In genomic region chr10:80055364-80055763, GRCm38 (mm10) we compare ENCODE assay signal across 9 mouse cellular contexts. TPM values are rescaled to one million over a fixed set of nuclear protein-coding genes. Genes with fewer than 3 reads are reported as not detected.
DNase-seq lines count a peak whose midpoint lies in the region; ATAC-seq and TF ChIP-seq lines count a peak whose summit lies in the region.
"Had no signal": no experiment of that assay in that cellular context is flagged by ENCODE, and none has a peak within 500 bp of the region (broad histone marks: within the 10 kb centered on the region; RNA-seq: fewer than 3 reads in every experiment).

No protein-coding gene starts in this region.

- peaks cover 35% of the 10 kb centered on the region for H3K4me1 ChIP-seq in heart, embryonic 16.5 days (ENCODE audit: control insufficient read depth, insufficient read depth, low read length)
- peaks cover 27% of the 10 kb centered on the region for H3K4me1 ChIP-seq in bone marrow macrophage, adult 2 months (ENCODE audit: control insufficient read depth, insufficient read depth, low read length)
- H3K4me1 ChIP-seq in hindbrain, embryonic 13.5 days (replicated peaks) = peaks cover 28% of the 10 kb centered on the region
- peaks cover 26% of the 10 kb centered on the region for H3K4me1 ChIP-seq in midbrain, embryonic 11.5 days (ENCODE audit: control insufficient read depth, insufficient read depth, low read length)

- H3K27me3 ChIP-seq in heart, embryonic 16.5 days (ENCODE audit: control insufficient read depth, insufficient read depth, low read length) = no peaks in the 10 kb centered on the region
- 0 out of 2 replicates have a peak, but pooled peaks cover 1% of the 10 kb centered on the region for H3K27me3 ChIP-seq in hindbrain, embryonic 13.5 days
- H3K27me3 ChIP-seq in midbrain, embryonic 11.5 days (ENCODE audit: control insufficient read depth, insufficient read depth, low read length) = no peaks in the 10 kb centered on the region

- TF ChIP-seq POLR2A in bone marrow macrophage, adult 2 months (IDR thresholded peaks at IDR 0.05; ENCODE audit: borderline replicate concordance, low read depth, low read length) = no peak

- H3K4me3 ChIP-seq in heart, embryonic 16.5 days (ENCODE audit: low read length) = peak overlapping the region; percentile 65; the same call in 1 of the 2 replicates
- peak overlapping the region; percentile 84; the same call in 1 of the 2 replicates for H3K4me3 ChIP-seq in bone marrow macrophage, adult 2 months (ENCODE audit: insufficient read depth, low read length)
- peak overlapping the region; percentile 87 for H3K4me3 ChIP-seq in hindbrain, embryonic 13.5 days
- peak overlapping the region; percentile 84; the same call in 1 of the 2 replicates for H3K4me3 ChIP-seq in midbrain, embryonic 11.5 days (ENCODE audit: low read depth, low read length)

- ATAC-seq in heart, embryonic 16.5 days (replicated peaks; ENCODE audit: extremely low read depth, insufficient read depth, low FRiP score) = no peak
- ATAC-seq in hindbrain, embryonic 13.5 days (ENCODE audit: low FRiP score) = no peak
- no peak for ATAC-seq in midbrain, embryonic 11.5 days (ENCODE audit: low FRiP score)
- ATAC-seq in CD4-positive, CD25-positive, alpha-beta regulatory T cell, adult 4 months = no peak

- H3K9me3 ChIP-seq in heart, embryonic 16.5 days (replicated peaks; ENCODE audit: control insufficient read depth, low read length) = no peaks in the 10 kb centered on the region
- H3K9me3 ChIP-seq in hindbrain, embryonic 13.5 days = no peaks in the 10 kb centered on the region
- H3K9me3 ChIP-seq in midbrain, embryonic 11.5 days (ENCODE audit: control insufficient read depth, low read length) = no peaks in the 10 kb centered on the region

- 69% methylated on average over 5 of the region's 5 CpGs for WGBS in heart, embryonic 16.5 days
- 76% methylated on average over 5 of the region's 5 CpGs for WGBS in hindbrain, embryonic 13.5 days
- 81% methylated on average over 5 of the region's 5 CpGs for WGBS in midbrain, embryonic 11.5 days

- peaks cover 37% of the 10 kb centered on the region for H3K36me3 ChIP-seq in heart, embryonic 16.5 days (ENCODE audit: control insufficient read depth, insufficient read depth)
- H3K36me3 ChIP-seq in hindbrain, embryonic 13.5 days = peaks cover 47% of the 10 kb centered on the region
- 0 out of 2 replicates have a peak, but pooled peaks cover 3% of the 10 kb centered on the region for H3K36me3 ChIP-seq in midbrain, embryonic 11.5 days (ENCODE audit: control insufficient read depth, insufficient read depth, low read length)

- H3K4me2 ChIP-seq in heart, embryonic 16.5 days (ENCODE audit: low read depth, low read length) = peak overlapping the region; percentile 76
- peak overlapping the region; percentile 80 for H3K4me2 ChIP-seq in hindbrain, embryonic 13.5 days
- H3K4me2 ChIP-seq in midbrain, embryonic 11.5 days = peak overlapping the region; percentile 78

- no peak for TF ChIP-seq CTCF in bone marrow macrophage, adult 2 months (IDR thresholded peaks at IDR 0.05; ENCODE audit: low read depth, low read length)

- no peak for DNase-seq in heart, postnatal 14 days
- no peak for DNase-seq in midbrain, embryonic 11.5 days (ENCODE audit: low spot score, missing footprints)
- DNase-seq in adrenal gland, adult 18-20 months (ENCODE audit: low spot score in 2 of 2) = no peak
- no peak for DNase-seq in natural killer cell, adult 2 months (ENCODE audit: low spot score in 2 of 2)
- DNase-seq: spleen, adult 18-20 months had no signal

- no peak overlapping the region for H3K27ac ChIP-seq in heart, embryonic 16.5 days (ENCODE audit: low read length)
- no peak overlapping the region for H3K27ac ChIP-seq in bone marrow macrophage, adult 2 months (ENCODE audit: insufficient read depth, low read depth, low read length)
- H3K27ac ChIP-seq in hindbrain, embryonic 13.5 days = no peak overlapping the region; the same call in 1 of the 2 replicates
- no peak overlapping the region for H3K27ac ChIP-seq in midbrain, embryonic 11.5 days (ENCODE audit: low read depth, low read length)

- intact Hi-C loops in heart, postnatal 14 days (cut with DNase I) = loop anchor here (2.0 kb wide), 2 partner anchors 17 to 59 kb away; partner anchors contain the start of gene Stk11

- peak overlapping the region; percentile 0; the same call in 1 of the 2 replicates for H3K9ac ChIP-seq in heart, embryonic 16.5 days (ENCODE audit: low read length)
- H3K9ac ChIP-seq in hindbrain, embryonic 13.5 days = peak overlapping the region; percentile 97
- H3K9ac ChIP-seq in midbrain, embryonic 11.5 days (ENCODE audit: low read length) = peak overlapping the region; percentile 93

RNA-seq across cellular contexts. Expression of gene Gpx4, which starts 8.4 kb away (rescaled TPM):
- polyA plus RNA-seq in heart, embryonic 16.5 days (2015; fragmentation: Nextera tagmentation; extraction: Ambion mirVana) = 668 and 748 TPM in 2 replicates
- 100 to 1,000 TPM; 636 to 681 TPM for total RNA-seq in heart, postnatal 14 days (2021)
- polyA plus RNA-seq in bone marrow macrophage, adult 2 months (2012; ENCODE audit: insufficient read depth, insufficient read length, missing spikeins) = 311 and 322 TPM in 2 replicates
- 509 and 531 TPM in 2 replicates for polyA plus RNA-seq in hindbrain, embryonic 13.5 days (2015; fragmentation: Nextera tagmentation; extraction: Ambion mirVana)
- 581 and 594 TPM in 2 replicates for polyA plus RNA-seq in midbrain, embryonic 11.5 days (2014; fragmentation: Nextera tagmentation; extraction: Ambion mirVana)
- total RNA-seq in adrenal gland, adult 18-20 months (2021) = 1,000 to 10,000 TPM; 1,091 to 1,886 TPM
- polyA plus RNA-seq in CD4-positive, CD25-positive, alpha-beta regulatory T cell, adult 4 months (2017; shearing (Covaris generic)) = 100 to 1,000 TPM; 450 to 480 TPM

RNA-seq across cellular contexts. Expression of gene Polr2e, which starts 15.8 kb away (rescaled TPM):
- 136 and 144 TPM in 2 replicates for polyA plus RNA-seq in heart, embryonic 16.5 days (2015; fragmentation: Nextera tagmentation; extraction: Ambion mirVana)
- 10 to 100 TPM; 68.6 to 73.5 TPM for total RNA-seq in heart, postnatal 14 days (2021)
- polyA plus RNA-seq in bone marrow macrophage, adult 2 months (2012; ENCODE audit: insufficient read depth, insufficient read length, missing spikeins) = 53.0 and 55.5 TPM in 2 replicates
- polyA plus RNA-seq in hindbrain, embryonic 13.5 days (2015; fragmentation: Nextera tagmentation; extraction: Ambion mirVana) = 150 and 154 TPM in 2 replicates
- 200 and 225 TPM in 2 replicates for polyA plus RNA-seq in midbrain, embryonic 11.5 days (2014; fragmentation: Nextera tagmentation; extraction: Ambion mirVana)
- total RNA-seq in adrenal gland, adult 18-20 months (2021) = 10 to 100 TPM; 86.3 to 94.3 TPM
- 100 to 1,000 TPM; 194 to 220 TPM for polyA plus RNA-seq in CD4-positive, CD25-positive, alpha-beta regulatory T cell, adult 4 months (2017; shearing (Covaris generic))

RNA-seq across cellular contexts. Expression of gene Arhgap45, which starts 38.9 kb away (rescaled TPM):
- 10.9 and 17.7 TPM in 2 replicates for polyA plus RNA-seq in heart, embryonic 16.5 days (2015; fragmentation: Nextera tagmentation; extraction: Ambion mirVana)
- 10 to 100 TPM in 1 of 2 experiments, 1 to 10 TPM in 1; 4.9 to 11.3 TPM for total RNA-seq in heart, postnatal 14 days (2021)
- polyA plus RNA-seq in bone marrow macrophage, adult 2 months (2012; ENCODE audit: insufficient read depth, insufficient read length, missing spikeins) = 218 TPM in 2 replicates
- 2.5 and 2.8 TPM in 2 replicates for polyA plus RNA-seq in hindbrain, embryonic 13.5 days (2015; fragmentation: Nextera tagmentation; extraction: Ambion mirVana)
- 3.6 and 3.8 TPM in 2 replicates for polyA plus RNA-seq in midbrain, embryonic 11.5 days (2014; fragmentation: Nextera tagmentation; extraction: Ambion mirVana)
- 1 to 10 TPM; 5.5 to 7.3 TPM for total RNA-seq in adrenal gland, adult 18-20 months (2021)
- polyA plus RNA-seq in CD4-positive, CD25-positive, alpha-beta regulatory T cell, adult 4 months (2017; shearing (Covaris generic)) = 100 to 1,000 TPM; 233 to 369 TPM

RNA-seq across cellular contexts. Expression of gene Sbno2, which starts 50.0 kb away (rescaled TPM):
- 11.7 and 13.5 TPM in 2 replicates for polyA plus RNA-seq in heart, embryonic 16.5 days (2015; fragmentation: Nextera tagmentation; extraction: Ambion mirVana)
- total RNA-seq in heart, postnatal 14 days (2021) = 10 to 100 TPM; 13.5 to 14.0 TPM
- 54.5 and 55.8 TPM in 2 replicates for polyA plus RNA-seq in bone marrow macrophage, adult 2 months (2012; ENCODE audit: insufficient read depth, insufficient read length, missing spikeins)
- 13.6 and 14.4 TPM in 2 replicates for polyA plus RNA-seq in hindbrain, embryonic 13.5 days (2015; fragmentation: Nextera tagmentation; extraction: Ambion mirVana)
- 7.0 and 7.3 TPM in 2 replicates for polyA plus RNA-seq in midbrain, embryonic 11.5 days (2014; fragmentation: Nextera tagmentation; extraction: Ambion mirVana)
- total RNA-seq in adrenal gland, adult 18-20 months (2021) = 10 to 100 TPM; 31.0 to 41.4 TPM
- 10 to 100 TPM; 28.4 to 54.8 TPM for polyA plus RNA-seq in CD4-positive, CD25-positive, alpha-beta regulatory T cell, adult 4 months (2017; shearing (Covaris generic))

RNA-seq across cellular contexts. Expression of gene Abca7, which starts 59.1 kb away (rescaled TPM):
- polyA plus RNA-seq in heart, embryonic 16.5 days (2015; fragmentation: Nextera tagmentation; extraction: Ambion mirVana) = 3.2 TPM in 2 replicates
- total RNA-seq in heart, postnatal 14 days (2021) = 1 to 10 TPM; 7.0 to 8.5 TPM
- 24.6 and 27.5 TPM in 2 replicates for polyA plus RNA-seq in bone marrow macrophage, adult 2 months (2012; ENCODE audit: insufficient read depth, insufficient read length, missing spikeins)
- polyA plus RNA-seq in hindbrain, embryonic 13.5 days (2015; fragmentation: Nextera tagmentation; extraction: Ambion mirVana) = 5.2 and 6.1 TPM in 2 replicates
- 2.8 and 2.9 TPM in 2 replicates for polyA plus RNA-seq in midbrain, embryonic 11.5 days (2014; fragmentation: Nextera tagmentation; extraction: Ambion mirVana)
- 10 to 100 TPM; 20.6 to 22.3 TPM for total RNA-seq in adrenal gland, adult 18-20 months (2021)
- 10 to 100 TPM; 11.4 to 16.4 TPM for polyA plus RNA-seq in CD4-positive, CD25-positive, alpha-beta regulatory T cell, adult 4 months (2017; shearing (Covaris generic))

Comparison
In these comparisons a context has a peak if more than half of its experiments do, and no peak if none do; other contexts are left out.
1. H3K9ac ChIP-seq: peak in every context shown above with its lines; median percentile 97 in hindbrain, embryonic 13.5 days; 93 in midbrain, embryonic 11.5 days; 0 in heart, embryonic 16.5 days.
2. RNA of gene Arhgap45, which starts 38.9 kb away (polyA plus RNA-seq): 233 to 369 TPM in CD4-positive, CD25-positive, alpha-beta regulatory T cell, adult 4 months and 218 TPM in bone marrow macrophage, adult 2 months; 10.9 to 17.7 TPM in heart, embryonic 16.5 days, 3.6 to 3.8 TPM in midbrain, embryonic 11.5 days and 2.5 to 2.8 TPM in hindbrain, embryonic 13.5 days; every median in the first group is over 10 times any median in the second.
3. Peak in every context shown above with its lines, with median percentiles within 50 percentile points of each other: H3K4me2 ChIP-seq and H3K4me3 ChIP-seq.